Mouse (Mus musculus) liver, adult 2 months (tissue): ENCODE data around the gene Kdr. TPM values are rescaled to one million over a fixed set of nuclear protein-coding genes. Genes with fewer than 3 reads are reported as not detected.

ENCODE experiments used
- DNase-seq: peaks from one replicate; pipeline ENCODE4 v3.0.0-alpha.2; 2011; ENCODE audit warnings: low read depth, low spot score; ENCODE audit errors: extremely low read depth
- H3K27ac ChIP-seq: fragments of 200-500 bp; replicated peaks from 2 replicates; pipeline ENCODE4 v1.5.1; 2012; ENCODE audit warnings: low read depth, mild to moderate bottlenecking, control low read depth, inconsistent platforms, low read length; ENCODE audit not compliant: insufficient read depth
- H3K27me3 ChIP-seq: fragments of 200-500 bp; 2 replicates; pipeline ENCODE4 v1.6.1; 2012; ENCODE audit warnings: mild to moderate bottlenecking, moderate library complexity, low read length, inconsistent platforms; ENCODE audit not compliant: control insufficient read depth, insufficient read depth
- H3K36me3 ChIP-seq: fragments of 200-500 bp; 2 replicates; pipeline ENCODE4 v1.6.1; 2012; ENCODE audit warnings: low read length, inconsistent platforms; ENCODE audit not compliant: control insufficient read depth, insufficient read depth
- H3K4me1 ChIP-seq: fragments of 200-500 bp; 2 replicates; pipeline ENCODE4 v1.6.1; 2011; ENCODE audit warnings: low read length; ENCODE audit not compliant: control insufficient read depth, insufficient read depth
- H3K4me3 ChIP-seq: fragments of 200-500 bp; 2 replicates; pipeline ENCODE4 v1.5.1; 2011; ENCODE audit warnings: low read depth, mild to moderate bottlenecking, control low read depth, low read length, moderate library complexity; ENCODE audit not compliant: insufficient read depth
- H3K79me2 ChIP-seq: fragments of 200-500 bp; 2 replicates; pipeline ENCODE4 v1.6.1; 2012; ENCODE audit warnings: inconsistent platforms, mild to moderate bottlenecking, low read length, moderate library complexity; ENCODE audit not compliant: control insufficient read depth, insufficient read depth
- H3K9ac ChIP-seq: fragments of 200-500 bp; 2 replicates; pipeline ENCODE4 v1.6.1; 2012; ENCODE audit warnings: low read depth, mild to moderate bottlenecking, control low read depth, inconsistent platforms, low read length
- CTCF ChIP-seq: fragments of 200-500 bp; IDR thresholded peaks from 2 replicates; pipeline ENCODE4 v1.5.1; 2011; ENCODE audit warnings: low read depth, low read length, control low read depth
- POLR2A ChIP-seq: fragments of 200-500 bp; IDR thresholded peaks from 2 replicates; pipeline ENCODE4 v1.6.1; 2011; ENCODE audit warnings: low read length, control low read depth; ENCODE audit not compliant: insufficient read depth; ENCODE audit errors: extremely low read depth
- WGBS: fragments of 180-500 bp; shearing (Covaris S2); methylation state at CpG from one replicate; pipeline ENCODE4 v1.1.7; 2018; 5-methylcytosine and 5-hydroxymethylcytosine counted together
- polyA plus RNA-seq: library from polyadenylated mRNA; depleted of rRNA; stranded (reverse); fragments of >200 nt; gene quantifications from 2 replicates; pipeline ENCODE4 v1.2.3, GENCODE M21; 2012
- total RNA-seq: library from RNA; depleted of rRNA; stranded (reverse); fragments of >200 nt; gene quantifications from 2 replicates; pipeline ENCODE4 v1.2.3, GENCODE M21; 2014

Kdr gene
- total and polyA plus RNA-seq, 2 experiments, result 7.8 to 33.4 TPM

DNA sequence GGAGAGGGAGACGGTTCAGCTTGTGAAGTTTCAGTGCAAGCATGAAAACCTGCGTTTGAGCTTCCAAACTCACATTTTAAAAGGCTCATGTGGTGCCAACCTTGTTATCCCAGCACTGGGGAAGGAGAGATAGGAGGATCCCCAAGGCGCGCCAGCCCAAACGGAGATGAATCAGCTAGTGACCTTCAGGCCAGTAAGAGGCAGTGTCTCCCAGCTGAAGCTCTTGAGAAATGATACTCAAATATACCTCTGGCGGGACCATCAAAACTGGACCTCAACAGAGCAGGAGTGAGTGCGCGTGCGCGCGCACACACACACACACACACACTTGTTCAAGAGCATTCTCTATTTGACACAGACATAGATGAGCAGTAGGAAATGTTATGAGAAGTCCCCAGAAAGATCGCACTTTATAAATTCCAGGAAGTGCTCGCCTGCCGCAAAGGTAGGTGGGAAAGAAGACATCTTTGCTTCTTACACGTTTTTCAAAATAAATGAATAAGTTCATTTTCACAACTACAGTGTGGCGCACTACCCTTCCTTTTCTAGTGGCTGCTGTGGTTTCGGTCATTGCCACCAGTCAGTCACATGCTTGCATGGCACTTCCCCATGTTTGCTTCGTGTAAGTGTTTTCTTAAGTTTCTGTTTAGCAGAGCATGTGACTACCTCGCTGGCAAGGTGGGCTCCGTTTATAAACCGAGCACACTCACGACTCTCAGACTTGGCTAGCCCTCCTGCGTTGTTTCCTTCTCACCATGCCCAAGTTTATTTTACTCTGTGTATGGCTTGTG lies 2.5 kb upstream of the Kdr start:
- no peak overlapping the region for H3K4me3 ChIP-seq
- 62% methylated on average over 23 of the region's 23 CpGs for WGBS
- no peak for DNase-seq

DNA sequence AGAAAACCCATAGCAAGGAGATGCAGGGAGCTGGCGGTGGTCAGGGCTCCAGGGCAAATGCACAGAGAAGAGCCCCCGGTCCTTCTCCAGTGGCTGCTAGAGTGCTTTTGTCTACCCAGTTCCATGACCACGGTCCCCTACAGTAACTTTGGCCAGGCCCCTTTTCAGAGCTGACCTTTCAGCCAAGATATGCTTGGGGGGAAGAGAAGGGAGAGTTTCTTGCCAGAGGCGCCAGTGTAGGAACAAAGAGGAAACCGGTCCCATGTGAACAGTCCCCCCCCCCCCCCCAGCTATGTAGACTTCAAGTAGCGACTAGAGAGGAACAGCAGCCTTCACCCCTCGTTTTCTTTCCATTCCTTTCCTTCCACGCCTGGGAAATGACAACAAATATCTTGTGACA lies 850 bp upstream of the Kdr start:
- Histone ChIP-seq H3K4me1 (no peaks in the 10 kb centered on the region), H3K36me3 (no peaks in the 10 kb centered on the region), H3K9ac (peak overlapping the region; percentile 38), H3K27me3 (peaks cover 11% of the 10 kb centered on the region), H3K4me3 (peak overlapping the region; percentile 36), H3K79me2 (no peaks in the 10 kb centered on the region; the same call in 1 of the 2 replicates), H3K27ac (peak overlapping the region; percentile 51)
- WGBS, result 11% methylated on average over 8 of the region's 8 CpGs
- no peak for DNase-seq
- no peak for TF ChIP-seq POLR2A
- no peak for TF ChIP-seq CTCF

More for the DNA sequence above, 2.5 kb upstream of the Kdr start:
- Histone ChIP-seq H3K36me3 (no peaks in the 10 kb centered on the region), H3K9ac (no peak overlapping the region), H3K27ac (no peak overlapping the region), H3K4me1 (no peaks in the 10 kb centered on the region), H3K79me2 (no peaks in the 10 kb centered on the region), H3K27me3 (peaks cover 11% of the 10 kb centered on the region)
- TF ChIP-seq CTCF (no peak), POLR2A (no peak)

DNA sequence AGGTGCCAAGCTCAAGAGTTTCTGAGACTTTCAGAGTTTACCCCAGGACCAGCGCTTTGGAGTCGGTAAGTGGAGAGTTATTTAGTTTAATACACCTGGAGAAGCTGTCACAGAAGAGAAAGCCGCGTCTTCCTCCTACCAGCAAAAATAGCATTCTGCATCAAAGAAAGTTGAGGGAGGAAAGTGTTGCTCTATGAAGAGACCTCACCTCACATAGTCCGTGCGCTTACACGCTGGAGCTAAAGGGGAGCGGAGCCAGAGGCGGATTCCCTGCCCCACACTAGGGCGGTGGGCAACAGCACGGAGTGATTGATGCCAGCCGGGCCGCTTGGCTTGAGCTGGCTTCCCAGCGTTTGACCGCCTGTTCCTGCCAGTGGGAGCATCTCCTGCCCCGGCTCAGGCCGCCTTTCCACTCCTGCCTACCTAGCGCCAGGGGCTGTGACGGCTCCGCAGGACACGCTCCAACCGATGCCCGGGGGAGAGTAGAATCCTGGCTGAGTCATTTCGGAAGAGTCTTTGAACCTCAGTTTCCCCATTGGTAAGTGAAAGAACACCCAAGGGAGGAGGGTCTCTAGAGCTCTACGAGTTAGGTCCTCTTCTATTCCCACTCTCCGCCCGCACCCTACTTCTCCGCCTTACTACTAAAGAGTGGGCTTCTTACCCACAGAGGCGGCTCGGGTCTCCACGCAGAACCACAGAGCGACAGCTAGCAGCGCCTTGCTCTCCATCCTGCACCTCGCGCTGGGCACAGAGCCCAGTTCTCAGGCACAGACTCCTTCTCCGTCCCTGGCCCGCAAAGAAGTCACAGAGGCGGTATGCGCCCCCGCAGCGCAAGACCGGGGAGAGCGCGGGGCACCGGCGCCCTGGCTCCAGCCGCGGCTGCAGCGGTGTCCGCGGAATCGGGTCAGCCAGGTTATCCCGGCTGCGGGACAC lies 551 bp downstream of the Kdr start:
- Histone ChIP-seq H3K4me3 (peak overlapping the region; percentile 73), H3K4me1 (no peaks in the 10 kb centered on the region), H3K79me2 (no peaks in the 10 kb centered on the region; the same call in 1 of the 2 replicates), H3K27ac (peak overlapping the region; percentile 82), H3K9ac (peak overlapping the region; percentile 69), H3K27me3 (peaks cover 11% of the 10 kb centered on the region), H3K36me3 (no peaks in the 10 kb centered on the region; the same call in 1 of the 2 replicates)
- 4% methylated on average over 54 of the region's 54 CpGs for WGBS
- TF ChIP-seq CTCF (no peak), POLR2A (no peak)
- no peak for DNase-seq

DNA sequence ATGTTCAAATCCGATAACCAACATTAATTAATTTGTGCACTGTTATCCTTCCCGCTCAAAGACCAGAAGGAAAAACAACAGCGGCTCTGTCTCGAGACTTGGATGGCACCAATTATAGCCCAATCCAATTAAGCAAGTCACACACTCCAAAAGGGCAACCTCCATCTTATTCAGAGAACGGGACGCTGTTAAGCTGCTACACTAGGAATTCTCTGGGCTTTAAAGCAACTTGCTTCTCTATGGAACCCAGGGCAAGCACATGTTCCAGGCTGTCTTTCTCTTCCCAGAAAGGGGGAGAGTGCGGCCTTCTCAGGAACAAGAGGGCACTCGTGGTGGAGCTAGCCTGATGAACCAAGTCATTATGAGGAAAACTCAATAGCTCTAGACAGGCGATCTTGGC lies 1.6 kb downstream of the Kdr start:
- Histone ChIP-seq H3K27ac (peak overlapping the region; percentile 75), H3K79me2 (no peaks in the 10 kb centered on the region; the same call in 1 of the 2 replicates), H3K36me3 (no peaks in the 10 kb centered on the region; the same call in 1 of the 2 replicates), H3K4me3 (peak overlapping the region; percentile 73), H3K4me1 (no peaks in the 10 kb centered on the region), H3K27me3 (peaks cover 11% of the 10 kb centered on the region), H3K9ac (peak overlapping the region; percentile 60)
- TF ChIP-seq POLR2A (no peak), CTCF (no peak)
- DNase-seq, result no peak
- WGBS, result 56% methylated on average over 9 of the region's 9 CpGs

DNA sequence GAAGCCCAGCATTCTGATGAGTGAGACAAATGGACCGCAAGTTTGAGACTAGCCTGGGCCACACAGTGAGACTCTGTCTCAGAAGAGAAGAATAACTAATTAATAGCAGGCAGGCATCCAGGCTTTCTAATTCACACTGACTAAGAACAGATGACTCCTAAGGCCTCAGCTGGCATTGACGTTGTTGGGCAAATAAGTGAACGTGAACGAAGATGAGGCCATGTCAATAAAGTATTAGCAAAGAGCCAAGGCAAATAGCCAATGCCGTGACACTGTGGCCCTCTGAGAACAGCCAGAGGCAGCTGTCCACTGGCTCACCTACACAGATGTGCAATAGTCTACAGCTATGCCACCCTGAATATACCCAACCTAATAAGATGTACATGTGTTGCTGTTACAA lies 2.9 kb downstream of the Kdr start:
- Histone ChIP-seq H3K79me2 (no peaks in the 10 kb centered on the region; the same call in 1 of the 2 replicates), H3K4me1 (no peaks in the 10 kb centered on the region), H3K27ac (peak overlapping the region; percentile 64), H3K27me3 (peaks cover 11% of the 10 kb centered on the region), H3K36me3 (no peaks in the 10 kb centered on the region; the same call in 1 of the 2 replicates), H3K9ac (peak overlapping the region; percentile 66), H3K4me3 (peak overlapping the region; percentile 32)
- WGBS, result 26% methylated on average over 5 of the region's 5 CpGs
- peak; percentile 82 for DNase-seq
- TF ChIP-seq CTCF, result no peak
- TF ChIP-seq POLR2A, result no peak
